Mouse (Mus musculus) kidney, embryonic 16.5 days (tissue): ENCODE measurements at regions not wholly inside any gene's neighbourhood (a gene's known extent, or its start where the extent isn't known, plus 50 kb on each side); places are given as distances from the start of the nearest gene placed in this dataset.
A peak's percentile ranks its signal among the peaks of the same experiment; 100 is the strongest.
"Not testable (repeated sequence)": the region's sequence is repeated elsewhere in the genome, so short reads cannot be mapped to it uniquely, and the experiment has no call there.

Experiments
- ATAC-seq: fragments of 200-750 bp; cut with Nextera tagmentation; 2 replicates; pipeline ENCODE4 v1.8.0; 2017; ENCODE audit warnings: moderate TSS enrichment; ENCODE audit not compliant: low FRiP score, low TSS enrichment
- H3K27ac ChIP-seq: fragments of 300-500 bp; sonication (generic); 2 replicates; pipeline ENCODE4 v1.5.1; 2014; ENCODE audit warnings: low read length
- H3K27me3 ChIP-seq: fragments of 300-500 bp; sonication (generic); 2 replicates; pipeline ENCODE4 v1.6.1; 2014; ENCODE audit warnings: low read length, control low read depth, mixed read lengths; ENCODE audit not compliant: insufficient read depth
- H3K36me3 ChIP-seq: fragments of 300-500 bp; sonication (generic); 2 replicates; pipeline ENCODE4 v1.6.1; 2014; ENCODE audit warnings: low read length, control low read depth, mixed read lengths; ENCODE audit not compliant: insufficient read depth
- H3K4me1 ChIP-seq: fragments of 300-500 bp; sonication (generic); 2 replicates; pipeline ENCODE4 v1.6.1; 2014; ENCODE audit warnings: low read length, control low read depth, mixed read lengths; ENCODE audit not compliant: insufficient read depth
- H3K4me2 ChIP-seq: fragments of 300-500 bp; sonication (generic); replicated peaks from 2 replicates; pipeline ENCODE4 v1.6.1; 2014; ENCODE audit warnings: low read depth, low read length
- H3K4me3 ChIP-seq: fragments of 300-500 bp; sonication (generic); 2 replicates; pipeline ENCODE4 v1.5.1; 2014; ENCODE audit warnings: mild to moderate bottlenecking, low read length
- H3K9ac ChIP-seq: fragments of 300-500 bp; sonication (generic); replicated peaks from 2 replicates; pipeline ENCODE4 v1.6.1; 2014; ENCODE audit warnings: low read length
- H3K9me3 ChIP-seq: fragments of 300-500 bp; sonication (generic); 2 replicates; pipeline ENCODE4 v1.6.1; 2016; ENCODE audit warnings: low read length, control low read depth
- WGBS: fragments of 180-500 bp; shearing (Covaris S2); extraction: QIAGEN DNeasy Blood & Tissue Kit; methylation state at CpG from one replicate; pipeline ENCODE4 v1.1.7; 2014; 5-methylcytosine and 5-hydroxymethylcytosine counted together

DNA sequence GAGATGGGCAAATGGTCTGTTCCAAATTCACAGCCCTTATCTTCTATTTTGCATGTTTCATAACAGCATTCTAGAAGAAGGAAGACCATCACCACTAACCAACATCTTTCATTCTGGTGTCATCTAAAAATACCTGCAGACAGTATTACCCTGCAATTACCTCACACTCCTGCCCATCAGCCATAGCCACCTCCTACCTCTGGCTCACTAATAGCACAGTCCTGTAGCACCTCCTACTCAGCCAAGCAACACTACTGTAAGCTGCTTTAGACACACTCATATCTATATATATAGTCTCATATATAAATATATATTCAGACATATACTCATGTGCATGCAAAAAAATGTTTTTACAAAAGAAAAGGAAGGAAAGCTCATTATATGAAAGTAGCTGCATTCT, 468.2 kb upstream of the Kif18a start:
- no peak for ATAC-seq
- Histone ChIP-seq H3K4me1 (no peaks in the 10 kb centered on the region), H3K36me3 (no peaks in the 10 kb centered on the region), H3K4me2 (no peak overlapping the region), H3K27ac (no peak overlapping the region), H3K4me3 (no peak overlapping the region), H3K9ac (no peak overlapping the region), H3K27me3 (no peaks in the 10 kb centered on the region), H3K9me3 (no peaks in the 10 kb centered on the region)

DNA sequence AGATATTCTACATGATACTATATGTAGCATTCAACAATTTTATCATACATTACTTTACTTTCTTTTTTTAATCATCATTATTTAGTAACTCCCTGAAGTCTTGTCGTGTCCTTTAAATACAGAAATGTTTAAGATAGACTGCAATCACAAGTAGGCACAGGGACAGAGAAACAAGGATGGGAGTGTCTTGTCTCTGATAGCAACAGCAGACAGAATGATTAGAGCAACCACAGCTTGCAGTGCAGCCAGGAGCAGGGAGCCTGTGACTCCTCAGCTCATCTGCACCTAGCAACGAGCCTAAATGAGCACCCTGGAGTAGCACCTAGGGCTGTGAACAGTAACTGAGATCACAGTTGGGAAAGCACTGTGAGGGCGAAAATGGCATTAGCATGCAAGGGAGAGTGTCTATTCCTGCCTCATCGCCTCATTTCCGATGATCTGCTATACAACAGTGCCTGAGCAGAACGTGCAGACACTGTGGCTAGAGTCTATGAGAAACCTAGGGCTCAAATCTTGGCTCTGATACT, 467.4 kb upstream of the Kif18a start:
- Histone ChIP-seq H3K4me1 (no peaks in the 10 kb centered on the region), H3K4me3 (no peak overlapping the region), H3K4me2 (no peak overlapping the region), H3K27me3 (no peaks in the 10 kb centered on the region), H3K9ac (no peak overlapping the region), H3K9me3 (no peaks in the 10 kb centered on the region), H3K27ac (no peak overlapping the region), H3K36me3 (no peaks in the 10 kb centered on the region)
- ATAC-seq: no peak
- 66% methylated on average over 6 of the region's 6 CpGs for WGBS

DNA sequence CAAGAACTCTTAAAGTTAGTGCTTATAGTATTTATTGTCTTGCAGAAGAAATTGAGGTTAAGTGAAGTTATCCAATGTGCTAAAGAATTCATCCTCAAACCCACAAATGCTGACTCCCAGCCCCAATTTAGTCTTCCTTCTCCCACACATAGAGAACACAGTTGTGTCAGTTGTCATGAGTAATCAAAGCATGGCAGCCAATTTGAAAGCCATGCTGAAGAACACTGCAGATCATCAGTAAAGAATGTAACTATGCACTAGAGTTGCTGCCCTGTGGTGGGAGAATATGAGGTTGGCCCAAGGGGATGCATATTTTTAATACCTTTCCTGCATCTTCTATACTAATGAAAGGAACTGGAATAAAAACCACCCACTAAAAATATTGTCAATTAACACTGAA, 464.0 kb upstream of the Kif18a start:
- H3K9ac ChIP-seq: no peak overlapping the region
- H3K27ac ChIP-seq: no peak overlapping the region
- no peaks in the 10 kb centered on the region for H3K9me3 ChIP-seq
- H3K36me3 ChIP-seq: no peaks in the 10 kb centered on the region
- no peak for ATAC-seq
- H3K27me3 ChIP-seq: no peaks in the 10 kb centered on the region
- no peaks in the 10 kb centered on the region for H3K4me1 ChIP-seq
- H3K4me3 ChIP-seq: no peak overlapping the region
- no peak overlapping the region for H3K4me2 ChIP-seq

- Histone ChIP-seq H3K9me3 (no peaks in the 10 kb centered on the region), H3K27me3 (no peaks in the 10 kb centered on the region), H3K4me3 (no peak overlapping the region)
Observed at GRCm38 (mm10) chr2:108824025-108824424, 456.5 kb upstream of the Kif18a start.

DNA sequence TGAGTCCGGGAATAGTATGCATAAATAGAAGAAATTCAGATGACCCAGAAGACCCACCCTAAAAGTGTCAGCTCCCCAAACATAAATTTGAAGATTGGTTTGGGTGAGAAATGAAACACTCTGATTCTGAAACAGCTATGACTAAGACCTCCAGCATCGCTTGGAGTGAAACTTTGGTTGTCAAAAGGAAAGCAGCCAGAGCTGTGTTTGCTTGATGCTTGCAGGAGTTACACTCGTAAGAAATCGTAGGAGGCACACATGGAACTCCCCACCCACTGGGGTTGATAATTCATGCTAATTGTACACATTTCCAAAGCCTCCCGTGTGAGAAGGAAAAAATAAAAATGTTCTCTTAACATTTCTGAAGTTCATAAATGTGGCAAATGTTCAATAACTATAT, 454.6 kb upstream of the Kif18a start:
- WGBS: 53% methylated on average over 5 of the region's 5 CpGs
- Histone ChIP-seq H3K27ac (no peak overlapping the region), H3K9ac (no peak overlapping the region), H3K4me1 (0 out of 2 replicates have a peak, but pooled peaks cover 4% of the 10 kb centered on the region), H3K4me3 (no peak overlapping the region), H3K9me3 (no peaks in the 10 kb centered on the region), H3K27me3 (no peaks in the 10 kb centered on the region), H3K36me3 (no peaks in the 10 kb centered on the region), H3K4me2 (no peak overlapping the region)
- no peak for ATAC-seq

More at GRCm38 (mm10) chr2:108824025-108824424, 456.5 kb upstream of the Kif18a start:
- H3K4me1 ChIP-seq: 0 out of 2 replicates have a peak, but pooled peaks cover 4% of the 10 kb centered on the region
- ATAC-seq: no peak
- H3K27ac ChIP-seq: no peak overlapping the region
- H3K36me3 ChIP-seq: no peaks in the 10 kb centered on the region
- H3K9ac ChIP-seq: no peak overlapping the region
- no peak overlapping the region for H3K4me2 ChIP-seq

- H3K27me3 ChIP-seq: no peaks in the 10 kb centered on the region
- 17% methylated on average over 12 of the region's 12 CpGs for WGBS
- peak overlapping the region; percentile 30 for H3K4me2 ChIP-seq
- 0 out of 2 replicates have a peak, but pooled peaks cover 4% of the 10 kb centered on the region for H3K4me1 ChIP-seq
- no peaks in the 10 kb centered on the region for H3K9me3 ChIP-seq
- H3K4me3 ChIP-seq: no peak overlapping the region
- ATAC-seq: peak; percentile 91
- no peaks in the 10 kb centered on the region for H3K36me3 ChIP-seq
- H3K9ac ChIP-seq: no peak overlapping the region
- no peak overlapping the region for H3K27ac ChIP-seq
Observed at GRCm38 (mm10) chr2:108827106-108827838, 453.3 kb upstream of the Kif18a start.

DNA sequence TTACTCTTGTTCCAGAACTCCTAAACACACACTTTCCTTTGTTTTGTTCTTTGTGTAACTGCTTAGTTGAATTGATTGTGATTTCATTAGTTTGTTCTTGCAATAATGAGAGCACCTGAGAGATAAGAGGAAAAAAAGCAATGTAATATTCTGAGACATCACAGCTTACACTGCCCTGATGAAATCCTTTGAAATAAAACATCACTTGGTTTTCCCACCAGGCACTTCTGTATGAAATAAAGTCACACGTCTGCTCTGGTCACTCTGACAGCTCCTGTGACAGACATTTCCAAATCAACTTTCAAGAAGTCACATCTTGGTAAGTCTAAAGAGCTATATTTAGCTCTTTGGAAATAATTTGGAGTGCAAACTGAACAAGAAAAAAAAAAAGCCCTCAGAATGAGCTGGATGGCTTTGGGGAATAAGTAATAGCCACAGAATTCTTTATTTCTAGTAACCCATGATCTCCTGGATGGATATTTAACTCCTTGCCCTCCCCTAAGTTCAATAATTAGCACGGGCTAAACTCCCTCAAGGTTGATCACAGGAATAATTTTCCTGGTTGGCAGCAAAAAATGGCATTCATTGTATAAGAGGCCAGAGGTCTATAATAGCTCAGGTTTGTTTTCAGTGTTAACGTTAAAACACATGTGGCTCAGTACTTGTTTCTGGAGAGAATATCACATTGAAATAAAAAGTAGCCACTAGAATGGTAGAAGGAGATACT, 452.4 kb upstream of the Kif18a start:
- Histone ChIP-seq H3K27me3 (no peaks in the 10 kb centered on the region), H3K27ac (no peak overlapping the region), H3K36me3 (no peaks in the 10 kb centered on the region), H3K4me2 (no peak overlapping the region), H3K9ac (no peak overlapping the region), H3K9me3 (no peaks in the 10 kb centered on the region), H3K4me3 (no peak overlapping the region), H3K4me1 (0 out of 2 replicates have a peak, but pooled peaks cover 4% of the 10 kb centered on the region)
- ATAC-seq: no peak
- 57% methylated on average over 3 of the region's 3 CpGs for WGBS

- not testable (repeated sequence) for H3K27me3 ChIP-seq, H3K27ac ChIP-seq, H3K4me3 ChIP-seq, H3K9me3 ChIP-seq, H3K36me3 ChIP-seq, ATAC-seq, H3K9ac ChIP-seq, H3K4me2 ChIP-seq, H3K4me1 ChIP-seq
- 80% methylated on average over 2 of the region's 2 CpGs for WGBS
Observed at GRCm38 (mm10) chr2:108843855-108844254, 436.7 kb upstream of the Kif18a start.

- WGBS: 88% methylated on average over 3 of the region's 3 CpGs
- no peak overlapping the region for H3K27ac ChIP-seq
- no peak for ATAC-seq
Observed at GRCm38 (mm10) chr2:108848051-108848450, 432.5 kb upstream of the Kif18a start.

GRCm38 (mm10) chr2:108854399-108854798, 426.1 kb upstream of the Kif18a start:
- no peaks in the 10 kb centered on the region for H3K36me3 ChIP-seq
- no peak overlapping the region for H3K4me3 ChIP-seq
- no peak for ATAC-seq
- H3K9ac ChIP-seq: no peak overlapping the region
- H3K27ac ChIP-seq: no peak overlapping the region
- H3K4me2 ChIP-seq: no peak overlapping the region
- no peaks in the 10 kb centered on the region for H3K9me3 ChIP-seq
- 26% methylated on average over 2 of the region's 2 CpGs for WGBS
- H3K4me1 ChIP-seq: no peaks in the 10 kb centered on the region
- H3K27me3 ChIP-seq: no peaks in the 10 kb centered on the region

More at GRCm38 (mm10) chr2:108848051-108848450, 432.5 kb upstream of the Kif18a start:
- Histone ChIP-seq H3K4me3 (no peak overlapping the region), H3K9me3 (no peaks in the 10 kb centered on the region), H3K36me3 (no peaks in the 10 kb centered on the region), H3K4me2 (no peak overlapping the region), H3K27me3 (no peaks in the 10 kb centered on the region), H3K4me1 (no peaks in the 10 kb centered on the region), H3K9ac (no peak overlapping the region)
